Mouse (Mus musculus): ENCODE data around the gene Arhgef28.

DNA sequence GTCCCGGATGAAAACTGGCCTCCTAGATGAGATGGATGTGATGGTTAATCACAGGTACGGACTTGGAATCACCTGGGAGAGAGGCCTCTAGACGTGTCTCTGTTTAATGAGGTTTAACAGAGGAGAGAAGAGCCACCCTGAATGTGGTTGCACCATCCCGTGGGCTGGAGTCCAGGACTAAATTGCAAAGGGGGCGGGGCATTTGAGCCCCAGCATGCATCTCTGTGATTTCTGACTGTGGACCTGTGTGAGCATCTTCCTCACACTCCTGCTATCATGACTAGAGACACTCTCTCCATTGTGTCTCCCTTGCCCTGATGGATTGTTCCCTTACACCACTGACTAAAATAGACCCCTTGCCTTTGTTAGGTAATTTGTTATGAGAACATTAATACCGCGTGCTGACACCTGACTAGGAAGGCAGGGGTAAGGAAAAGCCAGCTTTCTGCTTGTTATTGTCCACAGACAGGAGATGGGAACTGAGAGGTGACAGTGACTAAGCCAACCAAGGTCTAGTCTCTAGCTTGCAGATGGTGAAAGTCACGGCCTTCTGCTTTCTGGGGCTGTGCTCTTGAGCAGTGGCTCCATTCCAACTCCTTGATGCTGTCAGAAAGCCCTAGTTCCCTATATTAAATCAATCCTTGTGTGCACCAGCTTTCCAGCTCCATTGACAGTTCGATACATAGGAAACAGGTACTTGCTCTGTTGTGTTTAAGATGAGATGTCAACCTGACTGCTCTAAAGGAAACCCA is 35.5 kb upstream of the Arhgef28 start:
- TF ChIP-seq CTCF (IDR thresholded peaks at IDR 0.05; ENCODE audit: insufficient read depth, low read depth, low read length) (no peak), POLR2A (IDR thresholded peaks at IDR 0.05; ENCODE audit: insufficient read depth, low read depth, low read length) (no peak)
